Mouse (Mus musculus) lung, postnatal 14 days (tissue): Measurements from ENCODE around the gene Nr5a2.

Experiments used
- DNase-seq: peaks from one replicate; pipeline ENCODE4 v3.0.0; 2021

Nr5a2 gene

DNA sequence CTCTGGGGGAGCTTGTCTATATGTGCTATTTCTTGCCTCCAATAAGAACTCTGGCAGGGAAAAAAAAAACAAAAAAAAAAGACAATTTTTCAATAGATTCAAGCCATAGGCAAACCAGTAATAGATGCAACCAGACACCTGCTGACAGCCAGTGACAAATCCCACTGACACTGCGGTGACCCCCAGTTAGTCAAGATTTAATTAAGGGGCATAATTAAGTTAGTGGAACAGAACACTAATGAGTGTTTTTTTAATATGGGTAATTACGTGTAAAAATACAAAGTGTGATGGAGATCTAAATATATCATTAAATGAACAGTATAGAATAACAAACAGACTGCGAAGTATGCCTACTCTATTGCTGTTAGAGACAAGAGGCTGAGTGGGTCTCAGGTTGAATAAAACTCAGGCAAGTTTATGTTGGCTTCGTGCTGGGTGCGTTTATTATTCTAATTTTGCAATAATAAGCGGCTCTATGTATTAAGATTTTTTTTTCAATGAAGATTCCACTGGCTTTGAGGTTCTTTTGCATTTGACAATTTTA lies 50.7 kb downstream of the Nr5a2 start:
- DNase-seq: no peak

- no peak for DNase-seq
These were observed 62.1 kb downstream of the Nr5a2 start for GRCm38 (mm10) chr1:136898130-136898529.

- no peak for DNase-seq
These were observed 63.9 kb downstream of the Nr5a2 start for GRCm38 (mm10) chr1:136896351-136896750.

DNA sequence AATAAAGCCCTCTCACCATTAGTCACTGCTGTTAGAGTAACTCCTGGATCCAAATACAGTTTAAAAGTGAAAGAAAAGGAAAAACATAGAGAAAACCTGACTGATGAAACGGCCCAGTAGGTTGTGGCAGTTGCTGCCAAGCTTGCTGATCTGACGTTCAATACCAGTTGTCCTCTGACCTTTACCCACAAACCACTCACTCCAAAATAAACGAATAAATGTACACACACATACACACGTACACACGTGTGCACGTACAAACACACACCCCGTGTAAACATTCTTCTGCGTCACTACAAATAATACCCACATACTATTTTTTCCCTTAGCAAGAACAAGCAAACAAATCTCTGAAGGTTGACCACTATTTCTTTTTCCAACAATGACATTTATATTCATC lies 64.4 kb downstream of the Nr5a2 start:
- no peak for DNase-seq

DNA sequence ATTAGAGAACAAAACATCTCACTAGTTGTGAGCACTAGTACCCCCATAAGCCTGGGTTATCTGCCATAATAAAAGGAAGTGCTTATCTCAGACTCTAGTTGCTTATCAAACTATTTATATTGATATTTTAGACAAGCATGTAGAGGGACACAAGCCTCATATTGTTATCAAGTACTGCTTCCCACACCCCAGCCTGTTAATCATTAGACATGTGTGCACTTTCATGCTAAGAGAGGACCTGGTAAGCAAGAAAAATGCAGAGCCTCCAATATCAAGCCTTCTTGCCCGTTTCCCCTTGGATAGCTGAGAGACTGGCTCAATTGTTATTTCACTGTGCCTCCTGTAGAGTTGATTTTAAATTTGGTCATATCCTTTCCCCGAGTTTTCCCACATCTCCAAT lies 65.5 kb downstream of the Nr5a2 start:
- no peak for DNase-seq

DNA sequence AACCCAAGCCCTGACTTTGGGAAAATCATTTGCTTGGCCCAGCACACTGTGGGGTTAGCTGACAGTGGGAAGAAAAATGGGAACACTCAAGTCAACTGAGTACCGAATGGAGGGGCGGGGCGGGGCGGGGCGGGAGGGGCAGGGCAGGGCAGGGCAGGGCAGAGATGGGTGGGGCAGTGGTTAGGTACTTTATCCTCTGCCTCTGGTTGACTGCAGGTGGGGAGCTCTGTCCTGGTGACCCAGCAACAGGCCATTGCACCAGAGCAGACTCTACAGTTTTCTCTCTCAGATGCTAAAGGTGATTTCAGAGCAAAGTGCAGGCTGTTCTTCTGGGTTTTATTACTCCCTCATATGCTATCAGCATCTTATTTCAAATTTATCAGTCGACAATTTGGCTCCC lies 67.1 kb downstream of the Nr5a2 start:
- DNase-seq: no peak

- no peak for DNase-seq
These were observed 69.8 kb downstream of the Nr5a2 start for GRCm38 (mm10) chr1:136890439-136890838.

- DNase-seq: no peak
These were observed 71.5 kb downstream of the Nr5a2 start for GRCm38 (mm10) chr1:136888704-136889103.

DNA sequence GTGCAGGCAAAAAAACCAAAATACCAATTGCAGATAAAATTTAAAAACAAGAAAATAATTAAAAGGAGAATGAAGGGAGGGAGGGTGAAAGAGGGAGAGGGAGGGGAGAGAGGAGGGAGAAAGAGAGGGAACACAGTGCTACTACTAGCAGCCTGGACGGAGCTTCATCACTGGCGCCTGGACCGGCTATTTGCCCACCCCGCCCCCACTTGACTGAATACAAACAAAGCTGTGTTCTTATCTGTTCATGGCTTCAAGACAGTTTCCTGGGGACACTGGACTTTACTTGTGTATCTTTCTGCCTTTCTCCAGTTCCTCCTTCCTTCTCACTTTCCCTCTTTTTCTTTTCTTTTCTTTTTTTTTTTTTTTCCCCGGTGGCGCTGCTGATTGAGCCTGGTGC lies 73.6 kb downstream of the Nr5a2 start:
- DNase-seq: no peak

DNA sequence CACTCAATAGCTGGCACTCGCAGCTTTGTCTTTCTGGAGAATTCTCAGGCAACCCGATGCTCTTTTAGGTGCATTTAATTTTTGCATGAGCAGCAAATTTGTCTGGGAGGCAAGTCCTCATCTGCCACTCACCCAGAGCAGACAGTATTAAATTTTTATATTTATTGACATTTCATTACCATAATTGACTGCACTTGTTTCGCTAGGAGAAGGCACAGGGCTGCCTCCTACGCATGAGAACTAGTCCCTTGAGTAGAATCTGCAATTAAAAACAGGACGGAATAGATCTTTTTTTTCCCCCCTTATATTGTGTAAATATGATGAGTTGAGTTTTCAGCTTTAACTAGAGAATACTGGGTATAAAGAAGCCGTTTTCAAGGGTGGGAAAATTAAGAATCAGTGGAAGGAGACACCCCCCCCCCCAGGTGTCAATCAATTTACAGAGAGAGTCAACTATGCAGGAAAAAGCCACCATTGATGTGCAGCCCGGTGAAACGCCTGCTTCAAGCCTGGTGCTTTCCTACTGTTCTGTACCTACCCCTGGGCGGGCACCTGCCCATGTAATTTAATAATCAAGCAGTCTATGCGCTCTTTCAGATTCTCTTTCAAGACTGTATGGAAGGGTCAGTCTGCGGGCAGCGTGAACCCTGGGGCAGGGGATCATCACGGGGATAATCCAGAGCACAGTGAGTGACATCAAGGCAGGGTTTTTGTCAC lies 76.6 kb downstream of the Nr5a2 start:
- DNase-seq: no peak

DNA sequence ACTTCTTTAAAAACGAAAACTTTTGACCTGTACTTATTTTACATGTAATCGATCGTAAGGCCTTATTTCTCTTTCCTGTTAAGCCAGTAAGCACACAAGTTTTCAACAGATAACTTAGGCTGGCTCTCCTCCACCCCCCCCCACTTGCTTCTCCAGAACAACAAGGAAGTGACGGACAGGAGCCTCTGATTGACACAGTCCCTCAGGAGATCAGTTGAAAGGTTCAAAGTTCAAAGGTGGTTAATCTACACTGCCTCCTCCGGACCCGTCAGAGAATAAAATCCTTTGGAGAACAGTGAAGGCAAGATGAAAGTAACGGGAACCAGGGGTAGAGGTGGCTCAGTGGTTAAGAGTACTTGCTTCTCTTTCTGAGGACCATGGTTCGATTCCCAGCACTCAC lies 80.0 kb downstream of the Nr5a2 start:
- DNase-seq: no peak

- DNase-seq: no peak
These were observed 85.2 kb downstream of the Nr5a2 start for GRCm38 (mm10) chr1:136875006-136875405.

DNA sequence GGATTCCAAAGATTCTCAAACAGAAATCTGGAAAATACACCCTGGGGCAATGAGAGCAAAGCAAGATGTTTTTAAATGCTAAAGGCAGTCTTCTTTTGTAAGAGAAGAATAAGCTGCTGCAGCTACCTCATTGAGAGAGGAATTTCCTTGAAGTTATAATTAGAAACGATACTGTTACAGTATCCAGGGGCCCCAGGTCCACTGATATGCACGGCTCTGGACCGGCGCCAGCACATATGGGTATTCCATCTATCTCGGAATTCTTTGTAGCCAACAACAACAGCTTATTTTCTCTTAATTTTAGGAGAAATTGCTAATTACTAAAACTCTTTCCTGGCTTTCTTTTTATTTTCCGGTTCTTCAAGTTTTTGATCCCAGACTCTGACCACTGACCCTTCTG lies 91.3 kb downstream of the Nr5a2 start:
- no peak for DNase-seq

DNA sequence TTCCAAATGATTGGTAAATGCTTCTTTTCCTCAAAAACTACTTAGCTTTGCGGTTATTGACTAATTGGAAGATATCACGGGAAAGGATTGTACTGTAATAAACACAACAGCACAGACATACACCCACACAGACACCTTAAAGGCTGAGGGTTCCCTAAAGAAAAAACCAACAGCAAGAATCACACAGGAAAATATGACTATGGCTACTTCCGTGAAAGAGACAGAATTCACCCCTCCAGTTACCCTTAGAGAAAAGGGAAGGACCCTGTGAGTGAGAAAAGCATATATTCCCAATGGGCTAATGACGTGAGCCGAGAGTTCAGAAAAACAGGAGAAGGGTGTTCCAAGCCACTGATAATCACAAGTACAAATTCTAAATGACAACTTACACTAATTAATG lies 92.0 kb downstream of the Nr5a2 start:
- DNase-seq: no peak

GRCm38 (mm10) chr1:136866481-136867092 lies 93.7 kb downstream of the Nr5a2 start:
- DNase-seq: peak; percentile 25

GRCm38 (mm10) chr1:136863209-136863608 lies 97.0 kb downstream of the Nr5a2 start:
- no peak for DNase-seq

DNA sequence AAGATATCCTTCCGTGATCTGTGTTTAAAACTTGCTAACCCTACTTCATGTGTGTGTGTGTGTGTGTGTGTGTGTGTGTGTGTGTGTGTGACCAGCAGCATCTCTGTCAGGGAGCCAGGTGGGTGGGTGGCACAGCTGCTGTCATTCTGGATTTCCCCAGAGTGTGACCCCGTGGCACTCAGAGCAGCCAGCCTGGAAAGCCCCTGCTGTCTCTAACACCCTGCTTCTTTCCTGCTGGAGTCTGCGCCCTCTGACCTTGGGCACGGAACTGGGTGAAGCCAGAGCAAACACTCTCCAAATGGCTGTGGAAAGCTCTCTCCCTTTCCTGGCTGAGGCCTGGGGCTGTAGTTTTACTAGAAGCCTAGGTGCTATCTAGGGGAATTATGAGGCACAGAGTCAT lies 100.8 kb downstream of the Nr5a2 start:
- no peak for DNase-seq

- DNase-seq: no peak
These were observed 101.5 kb downstream of the Nr5a2 start for GRCm38 (mm10) chr1:136858724-136859123.

DNA sequence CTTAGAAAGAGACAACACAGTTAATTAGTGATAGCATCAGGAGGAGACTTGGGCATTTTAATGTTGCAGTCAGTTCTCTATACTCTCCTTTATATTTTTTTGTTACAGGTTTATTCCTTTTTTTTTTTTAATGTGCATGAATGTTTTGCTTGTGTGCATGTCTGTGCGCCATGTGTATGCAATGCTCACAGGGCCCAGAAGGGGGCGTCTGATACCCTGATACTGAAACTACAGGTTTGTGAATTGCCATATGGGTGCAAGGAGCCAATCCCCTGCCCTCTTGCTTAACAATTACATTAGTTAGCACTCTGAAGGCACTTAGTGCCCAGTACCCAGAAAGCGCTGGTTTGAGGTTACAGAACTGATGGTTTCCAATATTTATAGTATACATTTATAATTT lies 104.1 kb downstream of the Nr5a2 start:
- DNase-seq: no peak

DNA sequence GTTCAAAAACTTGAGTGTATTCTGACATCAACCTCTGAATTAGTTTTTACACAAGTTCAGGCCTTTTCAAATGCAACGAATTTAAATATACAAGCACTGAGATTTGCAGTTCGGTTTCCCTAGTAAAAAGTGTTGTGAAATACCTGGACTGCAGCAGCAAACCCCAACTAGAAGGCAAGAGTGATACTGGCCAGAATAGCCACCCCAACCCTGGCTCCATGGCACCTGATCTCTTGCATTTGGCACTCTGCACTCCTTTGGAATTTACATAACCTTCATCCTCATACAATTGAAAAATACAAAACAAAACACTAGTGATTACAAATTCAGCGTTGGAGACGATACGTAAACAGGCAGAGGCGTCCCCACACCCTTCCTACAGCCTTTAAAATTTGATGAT lies 111.5 kb downstream of the Nr5a2 start:
- no peak for DNase-seq

DNA sequence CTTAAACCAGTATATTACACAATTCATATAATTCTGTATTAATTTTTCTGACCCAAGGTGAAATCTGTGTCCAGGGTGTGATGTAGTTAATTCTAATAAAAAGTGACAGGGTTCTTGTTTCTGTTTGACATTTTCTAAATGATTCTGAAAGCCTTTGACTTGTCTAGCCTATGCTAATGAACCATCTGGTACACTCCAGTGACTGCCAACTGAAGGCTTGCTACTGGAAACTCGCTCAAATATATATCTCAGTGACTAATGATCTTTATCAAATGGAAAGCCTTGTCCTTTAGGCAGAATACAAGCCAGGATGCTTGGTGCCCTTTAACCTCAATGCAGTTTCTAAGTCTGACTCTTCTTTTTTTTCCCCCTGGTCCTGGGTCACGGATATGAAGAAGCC lies 114.2 kb downstream of the Nr5a2 start:
- no peak for DNase-seq

- no peak for DNase-seq
These were observed 114.9 kb downstream of the Nr5a2 start for GRCm38 (mm10) chr1:136845341-136845740.

- no peak for DNase-seq
These were observed 119.7 kb downstream of the Nr5a2 start for GRCm38 (mm10) chr1:136840512-136840911.

DNA sequence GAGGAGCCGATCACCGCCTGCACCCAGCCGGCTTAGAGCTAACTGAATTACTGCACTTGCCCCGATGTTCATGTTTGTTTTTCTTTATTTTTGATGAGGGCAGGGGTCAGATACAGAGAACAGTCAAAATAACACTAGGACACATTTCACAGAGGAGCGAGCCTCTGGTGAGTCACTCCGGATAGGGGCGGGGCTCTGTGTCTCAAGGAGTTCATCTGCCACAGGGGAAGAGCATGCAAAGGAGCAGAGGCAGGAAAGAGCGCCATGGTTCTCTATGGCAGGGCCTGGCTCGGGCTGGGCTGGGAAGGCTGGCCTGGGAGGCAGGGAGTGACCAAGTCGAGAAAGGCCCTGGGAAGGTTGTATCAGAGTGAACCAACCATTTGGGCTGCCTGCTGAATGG lies 121.0 kb downstream of the Nr5a2 start:
- peak; percentile 19 for DNase-seq
